Mouse (Mus musculus) spleen, adult 2 months (tissue): Measurements from ENCODE around the gene Dmrt1. TPM values are rescaled to one million over a fixed set of nuclear protein-coding genes. Genes with fewer than 3 reads are reported as not detected.

Experiments used
- DNase-seq, 2 experiments: peaks; one replicate each; pipeline versions ENCODE4 v3.0.0 to v3.0.0-alpha.2; 2012 to 2021; ENCODE audit warnings: low spot score in 2 of 2, low read depth in 1 of 2
- H3K27ac ChIP-seq: fragments of 200-500 bp; 2 replicates; pipeline ENCODE4 v1.5.1; 2012; ENCODE audit warnings: low read length, inconsistent platforms; ENCODE audit not compliant: insufficient read depth
- H3K27me3 ChIP-seq: fragments of 200-500 bp; 2 replicates; pipeline ENCODE4 v1.6.1; 2012; ENCODE audit warnings: mild to moderate bottlenecking, moderate library complexity, low read length, inconsistent platforms; ENCODE audit not compliant: control insufficient read depth, insufficient read depth
- H3K36me3 ChIP-seq: fragments of 200-500 bp; 2 replicates; pipeline ENCODE4 v1.6.1; 2012; ENCODE audit warnings: mild to moderate bottlenecking, low read length, inconsistent platforms; ENCODE audit not compliant: control insufficient read depth, insufficient read depth
- H3K4me1 ChIP-seq: fragments of 200-500 bp; 2 replicates; pipeline ENCODE4 v1.6.1; 2011; ENCODE audit warnings: inconsistent platforms; ENCODE audit not compliant: control insufficient read depth, insufficient read depth, insufficient read length
- H3K4me3 ChIP-seq: fragments of 200-500 bp; 2 replicates; pipeline ENCODE4 v1.5.1; 2011; ENCODE audit warnings: mild to moderate bottlenecking, inconsistent platforms; ENCODE audit not compliant: insufficient read depth, insufficient read length; ENCODE audit errors: extremely low read depth
- CTCF ChIP-seq: fragments of 200-500 bp; IDR thresholded peaks from 2 replicates; pipeline ENCODE4 v1.5.1; 2011; ENCODE audit warnings: mild to moderate bottlenecking, inconsistent platforms; ENCODE audit not compliant: insufficient read depth, insufficient read length, insufficient replicate concordance; ENCODE audit errors: extremely low read depth
- POLR2A ChIP-seq: fragments of 200-500 bp; IDR thresholded peaks from 2 replicates; pipeline ENCODE4 v1.6.1; 2011; ENCODE audit warnings: low read depth, low read length, inconsistent platforms
- WGBS: fragments of 180-500 bp; shearing (Covaris S2); methylation state at CpG from one replicate; pipeline ENCODE4 v1.1.7; 2018; 5-methylcytosine and 5-hydroxymethylcytosine counted together
- polyA plus RNA-seq: library from polyadenylated mRNA; depleted of rRNA; stranded (reverse); fragments of >200 nt; gene quantifications from 2 replicates; pipeline ENCODE4 v1.2.3, GENCODE M21; 2012

Gene Dmrt1
- polyA plus RNA-seq, 1 experiment: not detected

DNA sequence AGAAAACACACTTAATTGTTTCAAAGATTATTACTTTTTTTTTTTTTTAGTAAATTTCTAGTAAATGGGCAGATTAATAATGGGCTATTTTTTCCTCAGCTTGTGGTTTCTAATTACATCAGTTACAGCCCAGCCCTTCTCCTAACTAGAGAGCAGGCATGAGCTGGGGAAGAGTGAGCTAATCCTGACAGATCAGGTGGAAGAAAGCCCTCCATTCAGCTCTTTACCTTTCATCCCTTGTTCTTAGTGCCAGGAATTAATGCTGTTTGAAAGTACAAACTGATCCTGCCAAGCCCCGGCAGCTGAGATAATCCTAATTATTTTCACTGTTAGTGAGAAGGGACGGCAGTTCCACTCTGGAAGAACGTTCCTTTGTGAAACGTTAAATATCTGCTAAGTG lies 93.2 kb downstream of the Dmrt1 start:
- peaks cover 9% of the 10 kb centered on the region; the same call in 1 of the 2 replicates for H3K27me3 ChIP-seq

GRCm38 (mm10) chr19:25601966-25602365 lies 96.5 kb downstream of the Dmrt1 start:
- Histone ChIP-seq H3K36me3 (no peaks in the 10 kb centered on the region), H3K27me3 (peaks cover 35% of the 10 kb centered on the region), H3K27ac (no peak overlapping the region), H3K4me1 (0 out of 2 replicates have a peak, but pooled peaks cover 2% of the 10 kb centered on the region), H3K4me3 (no peak overlapping the region)
- TF ChIP-seq POLR2A (no peak), CTCF (no peak)
- DNase-seq: no peak
- 7% methylated on average over 8 of the region's 8 CpGs for WGBS

More for the DNA sequence above, 93.2 kb downstream of the Dmrt1 start:
- DNase-seq: no peak
- no peak overlapping the region for H3K27ac ChIP-seq
- 0 out of 2 replicates have a peak, but pooled peaks cover 2% of the 10 kb centered on the region for H3K4me1 ChIP-seq
- no peak overlapping the region for H3K4me3 ChIP-seq
- WGBS: 25% methylated on average over 4 of the region's 4 CpGs
- TF ChIP-seq CTCF: no peak
- TF ChIP-seq POLR2A: no peak
- H3K36me3 ChIP-seq: no peaks in the 10 kb centered on the region

DNA sequence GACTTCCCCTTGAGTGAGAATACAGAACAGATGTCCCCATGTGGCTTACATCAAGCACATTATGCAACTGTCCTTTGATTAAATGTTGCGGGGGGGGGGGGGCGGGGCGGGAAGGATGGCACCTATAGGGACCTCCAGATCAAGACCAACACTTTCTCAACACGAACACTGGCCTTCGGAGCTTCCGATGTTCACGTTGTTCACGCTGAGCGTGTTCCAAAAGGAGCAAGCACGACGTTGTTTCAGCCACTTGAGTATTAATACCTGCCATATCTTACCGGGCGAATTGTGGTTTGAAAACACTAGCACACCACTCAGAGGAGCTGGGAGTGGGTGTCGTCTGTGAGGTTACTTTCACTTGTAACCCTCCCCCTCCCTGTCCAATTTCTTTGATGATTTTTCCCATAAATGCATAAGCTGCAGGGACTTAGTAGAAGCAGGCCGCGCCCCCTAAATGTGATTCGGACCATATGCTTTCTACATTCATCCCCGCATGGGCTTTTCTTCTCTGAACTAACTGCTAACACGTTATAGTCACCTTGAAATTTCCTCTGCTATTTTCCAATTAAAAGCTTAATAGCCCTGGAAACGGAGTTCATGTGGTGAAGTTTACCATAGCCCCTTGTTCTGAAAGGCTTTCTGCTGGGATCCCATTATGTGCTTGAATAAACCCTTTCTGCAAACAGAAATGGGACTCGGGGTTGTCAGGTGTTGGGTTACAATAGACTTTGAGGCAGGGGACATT lies 102.2 kb downstream of the Dmrt1 start:
- Histone ChIP-seq H3K27ac (no peak overlapping the region), H3K36me3 (no peaks in the 10 kb centered on the region), H3K4me3 (no peak overlapping the region), H3K27me3 (peaks cover 66% of the 10 kb centered on the region), H3K4me1 (peaks cover 10% of the 10 kb centered on the region)
- no peak for TF ChIP-seq CTCF
- TF ChIP-seq POLR2A: no peak
- DNase-seq: no peak
- 3% methylated on average over 21 of the region's 21 CpGs for WGBS

DNA sequence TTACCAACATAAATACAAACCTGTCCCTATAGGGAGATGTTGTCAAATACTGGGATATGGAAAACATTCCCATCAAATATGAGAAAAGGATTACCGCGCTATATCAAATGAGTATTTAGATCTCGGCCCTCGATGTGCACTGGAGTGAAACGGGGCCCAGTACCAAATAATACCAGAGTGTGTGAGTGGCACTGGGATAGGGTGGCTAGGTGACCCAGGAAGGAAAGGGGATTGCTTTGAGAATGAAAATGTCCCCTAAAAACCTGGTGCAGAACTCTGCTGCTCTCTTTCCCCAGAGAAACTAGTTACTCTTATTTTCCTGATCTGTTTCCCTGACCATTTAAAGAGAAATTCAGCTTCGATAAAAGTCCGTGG lies 102.8 kb downstream of the Dmrt1 start:
- Histone ChIP-seq H3K4me3 (no peak overlapping the region), H3K27me3 (peaks cover 68% of the 10 kb centered on the region), H3K27ac (no peak overlapping the region), H3K36me3 (no peaks in the 10 kb centered on the region), H3K4me1 (peaks cover 8% of the 10 kb centered on the region)
- TF ChIP-seq CTCF: no peak
- TF ChIP-seq POLR2A: no peak
- DNase-seq: no peak
- 11% methylated on average over 7 of the region's 7 CpGs for WGBS

DNA sequence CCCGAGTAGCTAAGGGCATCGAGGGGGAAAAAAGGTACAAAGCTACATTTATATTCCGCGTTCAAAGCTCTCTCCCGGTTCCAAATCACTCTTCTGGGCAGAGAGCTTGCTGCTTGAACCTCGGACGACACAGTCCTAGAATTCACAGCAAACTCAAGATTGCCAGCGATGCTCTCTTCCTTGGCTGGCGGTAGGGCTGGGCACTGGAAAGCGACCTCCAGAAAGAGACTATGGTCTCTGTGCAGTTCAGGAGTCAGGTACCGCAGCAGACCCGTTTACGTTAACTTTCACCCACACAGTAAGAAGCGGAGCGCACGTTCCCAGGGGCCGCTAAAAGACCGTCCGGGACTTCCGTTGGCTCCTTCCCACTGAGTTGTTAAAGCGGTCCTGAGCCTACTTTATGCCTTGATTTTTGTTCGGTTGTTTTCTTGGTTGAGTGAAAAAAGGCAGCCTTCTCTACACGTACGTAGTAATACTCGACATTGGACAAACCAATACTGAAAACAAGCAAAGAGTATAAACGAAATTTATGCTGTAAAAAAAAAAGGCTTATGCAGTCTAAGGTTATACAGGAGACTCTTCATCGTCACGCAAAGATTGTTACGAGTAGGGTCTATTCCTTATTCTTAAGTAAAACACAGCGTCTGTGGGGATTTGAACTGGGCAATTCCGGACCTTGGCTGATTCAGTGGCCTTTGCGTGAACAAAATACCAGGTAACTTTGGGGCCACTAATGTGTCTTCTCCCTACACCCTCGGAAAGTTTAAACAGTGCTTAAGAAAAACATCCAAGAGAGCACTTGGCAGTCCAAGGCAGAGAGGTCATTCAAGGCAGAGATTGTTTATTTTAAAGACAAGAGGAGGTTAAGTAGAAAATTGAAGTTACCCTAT lies 103.8 kb downstream of the Dmrt1 start:
- no peak for TF ChIP-seq POLR2A
- no peak for TF ChIP-seq CTCF
- no peak for DNase-seq

DNA sequence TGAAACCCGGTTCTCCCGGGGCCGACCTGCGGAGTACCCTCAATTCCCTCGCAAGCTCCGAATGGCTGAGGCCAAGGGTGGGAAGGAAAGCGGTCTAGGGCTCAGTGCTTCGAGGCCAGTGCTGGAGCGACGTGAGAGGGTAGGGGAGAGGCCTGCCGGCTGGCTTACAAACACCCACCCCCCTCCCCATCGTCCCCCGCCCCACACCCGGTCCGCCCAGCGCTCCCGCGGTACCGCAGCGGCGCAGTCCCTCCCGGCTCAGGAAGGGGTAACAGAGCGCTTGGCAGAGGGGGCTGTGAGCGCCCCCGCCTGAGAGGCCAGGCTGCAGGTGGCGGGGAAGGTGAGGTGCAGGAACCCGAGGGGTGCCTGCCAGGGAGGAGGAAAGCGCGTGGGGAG lies 104.6 kb downstream of the Dmrt1 start, which contains the start of gene Dmrt3:
Dmrt3 (plus strand) TSS at position 287 of the 396 bp plus-strand sequence.
- H3K27ac ChIP-seq: no peak within 1 kb of the TSS
- peaks cover 8% of the 10 kb centered on the region for H3K4me1 ChIP-seq
- H3K27me3 ChIP-seq: peaks cover 67% of the 10 kb centered on the region
- no peak for DNase-seq
- H3K36me3 ChIP-seq: no peaks in the 10 kb centered on the region
- 3% methylated on average over 24 of the region's 29 CpGs for WGBS
- TF ChIP-seq POLR2A: no peak
- TF ChIP-seq CTCF: no peak
- peak within 1 kb of the TSS; percentile 38; the same call in 1 of the 2 replicates for H3K4me3 ChIP-seq

More for the DNA sequence above, 103.8 kb downstream of the Dmrt1 start:
- Histone ChIP-seq H3K4me3 (no peak overlapping the region), H3K27ac (no peak overlapping the region), H3K27me3 (peaks cover 70% of the 10 kb centered on the region), H3K36me3 (no peaks in the 10 kb centered on the region), H3K4me1 (peaks cover 8% of the 10 kb centered on the region)
- 6% methylated on average over 33 of the region's 33 CpGs for WGBS
